9 mouse cellular contexts compared by ENCODE assay signal in the genomic region with DNA sequence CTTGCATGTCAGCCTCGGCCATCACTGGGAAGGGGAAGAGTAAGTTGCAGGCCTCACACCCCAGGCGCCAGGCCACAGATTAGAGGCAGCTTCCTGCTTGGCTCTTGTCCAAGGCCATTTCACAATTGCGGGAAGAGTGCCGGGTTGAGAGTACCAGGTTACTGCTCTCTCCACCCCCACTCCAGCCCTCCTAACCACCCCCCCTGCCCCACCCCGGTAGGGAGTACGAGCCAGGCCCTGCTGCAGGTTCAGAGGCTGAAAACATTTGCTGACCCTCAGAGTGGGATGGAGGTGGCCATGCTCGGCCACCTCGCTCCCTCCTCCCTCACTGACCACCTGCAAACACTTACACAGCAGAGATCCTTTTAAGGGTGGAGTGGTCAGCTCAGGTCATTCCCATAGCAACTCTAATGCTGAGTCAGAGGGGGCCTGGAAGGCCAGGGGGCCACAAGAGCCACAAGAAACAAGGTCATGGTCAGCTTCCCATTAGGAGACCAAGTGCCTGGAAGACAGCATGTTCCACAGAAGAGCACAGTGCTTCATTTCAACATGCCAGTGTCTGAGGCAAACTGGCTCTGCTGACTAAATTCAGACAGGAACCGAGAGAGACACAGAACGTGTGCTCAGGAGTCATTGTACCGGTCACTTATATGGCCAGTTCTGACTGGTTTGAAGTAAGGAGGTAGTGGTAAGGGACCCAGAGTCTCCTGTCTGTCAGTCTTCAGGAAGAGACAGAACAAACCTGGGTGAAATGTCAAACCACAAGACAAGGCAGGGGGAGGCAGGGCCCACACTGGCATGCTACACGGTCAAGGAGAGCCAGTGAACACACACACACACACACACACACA. TPM values are rescaled to one million over a fixed set of nuclear protein-coding genes. Genes with fewer than 3 reads are reported as not detected.
DNase-seq lines count a peak whose midpoint lies in the region; ATAC-seq and TF ChIP-seq lines count a peak whose summit lies in the region.
"Had no signal": no experiment of that assay in that cellular context is flagged by ENCODE, and none has a peak within 500 bp of the region (broad histone marks: within the 10 kb centered on the region; RNA-seq: fewer than 3 reads in every experiment).

No protein-coding gene starts in this region.

- TF ChIP-seq CTCF in kidney, postnatal 0 days (IDR thresholded peaks at IDR 0.05; ENCODE audit: low read depth): no peak

- peaks cover 24% of the 10 kb centered on the region for H3K4me1 ChIP-seq in heart, embryonic 12.5 days (replicated peaks)
- peaks cover 15% of the 10 kb centered on the region for H3K4me1 ChIP-seq in kidney, postnatal 0 days (replicated peaks; ENCODE audit: insufficient read depth, low read length)
- peaks cover 7% of the 10 kb centered on the region; the same call in 1 of the 2 replicates for H3K4me1 ChIP-seq in stomach, embryonic 14.5 days (ENCODE audit: control insufficient read depth, insufficient read depth, low read length)

- WGBS in heart, embryonic 12.5 days: 29% methylated on average over 12 of the region's 12 CpGs
- 18% methylated on average over 12 of the region's 12 CpGs for WGBS in kidney, postnatal 0 days
- WGBS in stomach, embryonic 14.5 days: 29% methylated on average over 12 of the region's 12 CpGs

- peak overlapping the region; percentile 65 for H3K27ac ChIP-seq in heart, embryonic 12.5 days (ENCODE audit: poor library complexity, severe bottlenecking)
- peak overlapping the region; percentile 57 for H3K27ac ChIP-seq in kidney, postnatal 0 days
- peak overlapping the region; percentile 53; the same call in 1 of the 2 replicates for H3K27ac ChIP-seq in stomach, embryonic 14.5 days (ENCODE audit: low read length)
- H3K27ac ChIP-seq: limb, embryonic 12.5 days had no signal

- no peaks in the 10 kb centered on the region for H3K36me3 ChIP-seq in heart, embryonic 12.5 days
- no peaks in the 10 kb centered on the region for H3K36me3 ChIP-seq in kidney, postnatal 0 days (ENCODE audit: insufficient read depth, low read length)
- no peaks in the 10 kb centered on the region for H3K36me3 ChIP-seq in stomach, embryonic 14.5 days (ENCODE audit: control insufficient read depth, insufficient read depth, low read length)
- H3K36me3 ChIP-seq: limb, embryonic 12.5 days had no signal

- peaks cover 7% of the 10 kb centered on the region; the same call in 1 of the 2 replicates for H3K9me3 ChIP-seq in heart, embryonic 12.5 days (replicated peaks)
- no peaks in the 10 kb centered on the region for H3K9me3 ChIP-seq in kidney, postnatal 0 days (replicated peaks; ENCODE audit: low read length)
- no peaks in the 10 kb centered on the region for H3K9me3 ChIP-seq in stomach, embryonic 14.5 days (ENCODE audit: control insufficient read depth, low read depth, low read length)
- H3K9me3 ChIP-seq: limb, embryonic 12.5 days had no signal

- H3K4me3 ChIP-seq in heart, embryonic 12.5 days: no peak overlapping the region
- no peak overlapping the region for H3K4me3 ChIP-seq in kidney, postnatal 0 days (replicated peaks; ENCODE audit: low read depth, low read length)
- no peak overlapping the region for H3K4me3 ChIP-seq in stomach, embryonic 14.5 days (ENCODE audit: low read depth, low read length)
- H3K4me3 ChIP-seq: limb, embryonic 12.5 days had no signal

- 0 out of 2 replicates have a peak overlapping the region, but pooled peaks have one; percentile 37 for H3K9ac ChIP-seq in heart, embryonic 12.5 days
- H3K9ac ChIP-seq in kidney, postnatal 0 days (ENCODE audit: low read depth, low read length): no peak overlapping the region
- H3K9ac ChIP-seq in stomach, embryonic 14.5 days (replicated peaks; ENCODE audit: low read depth, low read length): no peak overlapping the region
- H3K9ac ChIP-seq: limb, embryonic 12.5 days had no signal

- peak; percentile 72 for ATAC-seq in heart, embryonic 12.5 days (ENCODE audit: insufficient number of reproducible peaks, low FRiP score)
- peak; percentile 50 for ATAC-seq in kidney, postnatal 0 days (replicated peaks; ENCODE audit: low FRiP score, low read depth)
- peak; percentile 39; the same call in 1 of the 2 replicates for ATAC-seq in stomach, embryonic 14.5 days (ENCODE audit: insufficient number of reproducible peaks, insufficient read depth, low FRiP score, low read depth)

- peak; percentile 31 to 40 for DNase-seq in layer of hippocampus, postnatal 10 days (ENCODE audit: low spot score in 2 of 2)
- DNase-seq in layer of hippocampus, adult 8-10 months (ENCODE audit: low spot score in 2 of 2): no peak
- peak; percentile 91 for DNase-seq in adrenal gland, postnatal 14 days
- peak; percentile 73 for DNase-seq in kidney, postnatal 0 days (ENCODE audit: low spot score)
- peak; percentile 91 for DNase-seq in lung, postnatal 25 days (ENCODE audit: low spot score)
- DNase-seq in cerebellum, postnatal 4 days (ENCODE audit: low spot score in 2 of 2): no peak

- no peaks in the 10 kb centered on the region for H3K27me3 ChIP-seq in heart, embryonic 12.5 days (replicated peaks)
- H3K27me3 ChIP-seq in kidney, postnatal 0 days (ENCODE audit: insufficient read depth, low read length): no peaks in the 10 kb centered on the region
- H3K27me3 ChIP-seq in stomach, embryonic 14.5 days (ENCODE audit: control insufficient read depth, insufficient read depth, low read length): no peaks in the 10 kb centered on the region
- H3K27me3 ChIP-seq: limb, embryonic 12.5 days had no signal

- no peak overlapping the region for H3K4me2 ChIP-seq in heart, embryonic 12.5 days
- no peak overlapping the region for H3K4me2 ChIP-seq in kidney, postnatal 0 days (ENCODE audit: low read length)
- no peak overlapping the region for H3K4me2 ChIP-seq in stomach, embryonic 14.5 days (replicated peaks; ENCODE audit: low read depth, low read length)
- H3K4me2 ChIP-seq: limb, embryonic 12.5 days had no signal

RNA-seq across cellular contexts. Expression of a gene that starts 11.0 kb away (rescaled TPM):
- total RNA-seq in layer of hippocampus, postnatal 10 days (2021): 100 to 1,000 TPM; 171 to 194 TPM
- total RNA-seq in layer of hippocampus, adult 8-10 months (2022): 100 to 1,000 TPM; 174 to 183 (median 182) TPM
- total RNA-seq in adrenal gland, postnatal 14 days (2021): 140 and 142 TPM in 2 replicates
- polyA plus RNA-seq in heart, embryonic 12.5 days (2016; fragmentation: Nextera tagmentation; extraction: Ambion mirVana): 191 and 198 TPM in 2 replicates
- polyA plus RNA-seq in kidney, postnatal 0 days (2015; fragmentation: Nextera tagmentation; extraction: Ambion mirVana): 237 and 255 TPM in 2 replicates
- polyA plus RNA-seq in stomach, embryonic 14.5 days (2014; fragmentation: Nextera tagmentation; extraction: Ambion mirVana): 221 and 226 TPM in 2 replicates

RNA-seq across cellular contexts. Expression of a gene that starts 59.0 kb away (rescaled TPM):
- total RNA-seq in layer of hippocampus, postnatal 10 days (2021): 1 to 10 TPM; 2.3 to 4.5 TPM
- 1 to 10 TPM; 2.0 to 8.6 (median 4.1) TPM for total RNA-seq in layer of hippocampus, adult 8-10 months (2022)
- 14.4 and 26.8 TPM in 2 replicates for total RNA-seq in adrenal gland, postnatal 14 days (2021)
- polyA plus RNA-seq in heart, embryonic 12.5 days (2016; fragmentation: Nextera tagmentation; extraction: Ambion mirVana): 2.0 and 2.7 TPM in 2 replicates
- polyA plus RNA-seq in kidney, postnatal 0 days (2015; fragmentation: Nextera tagmentation; extraction: Ambion mirVana): 4.2 and 5.3 TPM in 2 replicates
- 7.7 and 8.2 TPM in 2 replicates for polyA plus RNA-seq in stomach, embryonic 14.5 days (2014; fragmentation: Nextera tagmentation; extraction: Ambion mirVana)

Comparison
In these comparisons a context has a peak if more than half of its experiments do, and no peak if none do; other contexts are left out.
1. DNase-seq: peak in layer of hippocampus, postnatal 10 days (2 of 2), adrenal gland, postnatal 14 days (single experiment), kidney, postnatal 0 days (single experiment) and lung, postnatal 25 days (single experiment); none in layer of hippocampus, adult 8-10 months (0 of 2) and cerebellum, postnatal 4 days (0 of 2).
2. Peak in every context shown above with its lines, with median percentiles within 50 percentile points of each other: ATAC-seq and H3K27ac ChIP-seq.